Mouse (Mus musculus): ENCODE results near the gene Tanc2.

DNA sequence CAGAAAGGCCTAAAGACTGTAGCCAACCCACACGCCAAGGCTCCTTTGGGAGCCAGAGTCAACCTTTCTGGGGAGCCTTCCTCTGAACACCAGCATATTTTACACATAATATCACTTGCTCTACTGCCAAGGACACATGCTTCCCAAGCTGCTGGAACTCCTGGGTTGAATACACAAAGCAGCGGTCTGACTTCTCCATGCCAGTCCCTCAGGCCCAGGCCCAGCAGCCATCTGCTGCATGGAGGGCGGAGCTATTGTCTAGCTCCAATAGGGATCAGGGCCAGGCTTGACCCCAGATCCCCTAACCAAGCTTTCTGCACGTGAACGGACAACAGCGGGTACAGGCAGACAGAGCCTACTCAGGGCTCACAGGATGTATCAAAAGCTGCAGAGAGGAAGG lies 345.0 kb downstream of the Tanc2 start:
- TF ChIP-seq GATA1 (IDR thresholded peaks at IDR 0.05; ENCODE audit: low read length) (no peak), TAL1 (IDR thresholded peaks at IDR 0.05; ENCODE audit: low read length) (no peak)

Data from erythroblast, embryonic 14.5 days (primary cell).